Mouse (Mus musculus) testis, adult 2 months (tissue): Measurements from ENCODE around the gene Cep164. TPM values are rescaled to one million over a fixed set of nuclear protein-coding genes. Genes with fewer than 3 reads are reported as not detected.

Source experiments
- H3K27ac ChIP-seq: fragments of 200-500 bp; 2 replicates; pipeline ENCODE4 v1.5.1; 2012; ENCODE audit warnings: low read depth, low read length; ENCODE audit not compliant: control insufficient read depth, insufficient read depth
- H3K27me3 ChIP-seq: fragments of 200-500 bp; 2 replicates; pipeline ENCODE4 v1.6.1; 2012; ENCODE audit warnings: mild to moderate bottlenecking, low read length, moderate library complexity; ENCODE audit not compliant: control insufficient read depth, insufficient read depth
- H3K36me3 ChIP-seq: fragments of 200-500 bp; 2 replicates; pipeline ENCODE4 v1.6.1; 2012; ENCODE audit warnings: mild to moderate bottlenecking, low read length; ENCODE audit not compliant: control insufficient read depth, insufficient read depth
- H3K4me1 ChIP-seq: fragments of 200-500 bp; 2 replicates; pipeline ENCODE4 v1.6.1; 2012; ENCODE audit warnings: low read length; ENCODE audit not compliant: control insufficient read depth, insufficient read depth
- H3K4me3 ChIP-seq: fragments of 200-500 bp; 2 replicates; pipeline ENCODE4 v1.5.1; 2012; ENCODE audit warnings: low read depth, mild to moderate bottlenecking, low read length, moderate library complexity, mixed read lengths; ENCODE audit not compliant: control insufficient read depth
- CTCF ChIP-seq: fragments of 200-500 bp; IDR thresholded peaks from 2 replicates; pipeline ENCODE4 v1.5.1; 2012; ENCODE audit warnings: low read depth, mild to moderate bottlenecking, inconsistent platforms, low read length, moderate library complexity; ENCODE audit not compliant: control insufficient read depth, insufficient read depth, insufficient replicate concordance
- POLR2A ChIP-seq: fragments of 200-500 bp; IDR thresholded peaks from 2 replicates; pipeline ENCODE4 v1.6.1; 2012; ENCODE audit warnings: low read depth, mild to moderate bottlenecking, inconsistent platforms, low read length, moderate library complexity; ENCODE audit not compliant: control insufficient read depth
- polyA plus RNA-seq: library from polyadenylated mRNA; depleted of rRNA; stranded (reverse); fragments of >200 nt; gene quantifications from 2 replicates; pipeline ENCODE4 v1.2.3, GENCODE M21; 2012; rRNA removed

The Cep164 gene
- polyA plus RNA-seq, 1 experiment: 64.5 TPM

DNA sequence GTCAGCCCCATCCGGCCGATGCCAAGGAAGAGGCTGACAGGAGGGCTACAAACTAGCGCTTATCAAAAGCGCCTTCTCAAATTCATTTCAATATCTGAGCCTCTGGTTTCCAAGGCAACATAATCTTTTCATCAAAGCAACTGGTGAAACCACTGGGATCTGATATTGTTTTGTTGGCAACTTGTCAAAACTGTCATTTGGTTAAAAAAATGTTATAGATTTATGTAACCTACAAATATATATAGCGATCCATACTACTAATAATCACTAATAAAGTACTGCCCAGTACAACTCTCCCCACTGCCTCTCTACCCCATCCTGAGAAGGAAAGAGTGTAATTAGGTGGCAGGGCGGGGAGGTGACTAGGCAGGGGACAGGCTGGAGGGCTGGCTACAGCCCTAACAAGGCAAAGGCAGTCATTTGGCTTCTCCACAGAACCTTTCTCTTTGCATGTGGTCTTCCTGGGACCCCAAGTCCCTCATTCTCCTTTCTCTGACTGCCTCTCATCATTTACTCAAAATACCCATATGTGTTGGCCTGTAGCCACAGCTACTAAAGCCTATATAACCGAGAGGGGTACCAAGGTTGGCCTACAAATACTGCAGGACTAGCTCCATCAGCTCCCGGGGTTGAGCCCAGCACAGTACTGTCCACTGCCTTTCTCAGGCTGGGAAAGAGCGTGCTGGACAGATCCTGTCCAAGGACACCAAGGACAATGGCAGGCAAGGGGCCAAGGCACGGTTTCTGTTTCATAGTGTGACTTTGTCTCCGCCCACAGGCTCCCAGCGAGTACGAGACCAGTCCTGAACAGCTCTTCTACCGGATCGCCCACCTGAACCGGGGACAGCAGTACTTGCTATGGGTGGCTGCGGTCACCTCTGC lies 88.5 kb downstream of the Cep164 start:
- H3K4me1 ChIP-seq: no peaks in the 10 kb centered on the region
- no peaks in the 10 kb centered on the region for H3K27me3 ChIP-seq
- H3K27ac ChIP-seq: no peak overlapping the region
- H3K36me3 ChIP-seq: no peaks in the 10 kb centered on the region
- TF ChIP-seq POLR2A (no peak), CTCF (no peak; the same call in 1 of the 2 replicates)
- no peak overlapping the region for H3K4me3 ChIP-seq

DNA sequence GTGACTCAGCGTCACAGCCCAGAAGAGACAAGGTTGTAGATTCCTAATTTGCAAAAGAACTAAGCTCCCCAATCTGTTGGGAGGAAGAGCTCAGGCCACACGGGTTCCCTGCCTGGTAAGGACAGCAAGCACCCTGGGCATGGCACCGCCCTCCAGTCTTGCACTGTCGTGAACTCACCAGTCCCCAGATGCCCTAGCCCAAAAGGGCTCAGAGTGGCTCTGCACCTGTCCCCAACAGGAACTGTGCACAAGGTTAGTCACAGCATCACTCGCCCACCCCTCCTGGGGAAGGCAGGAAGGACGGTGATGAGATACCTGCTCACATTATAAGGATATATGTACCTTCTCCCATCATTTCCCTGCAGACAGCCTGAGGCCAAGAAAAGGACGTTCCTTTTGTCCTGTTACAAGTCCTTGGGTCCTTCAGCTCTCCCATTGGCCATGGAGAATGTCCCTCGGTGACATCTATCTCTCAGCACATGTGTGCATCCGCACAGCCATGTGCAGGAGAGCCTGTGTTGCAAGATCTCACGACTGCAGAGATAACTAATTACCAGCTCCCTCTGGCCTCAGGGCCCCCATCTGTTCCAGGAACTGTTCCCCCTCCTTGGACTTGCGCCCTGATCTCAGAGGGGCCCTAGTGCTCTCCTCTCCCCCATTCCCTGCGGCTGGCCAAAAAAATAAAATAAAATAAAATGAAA lies 89.3 kb downstream of the Cep164 start:
- no peak for TF ChIP-seq POLR2A
- TF ChIP-seq CTCF: no peak
- H3K4me3 ChIP-seq: no peak overlapping the region
- no peak overlapping the region for H3K27ac ChIP-seq
- H3K27me3 ChIP-seq: no peaks in the 10 kb centered on the region
- H3K4me1 ChIP-seq: no peaks in the 10 kb centered on the region
- no peaks in the 10 kb centered on the region for H3K36me3 ChIP-seq

DNA sequence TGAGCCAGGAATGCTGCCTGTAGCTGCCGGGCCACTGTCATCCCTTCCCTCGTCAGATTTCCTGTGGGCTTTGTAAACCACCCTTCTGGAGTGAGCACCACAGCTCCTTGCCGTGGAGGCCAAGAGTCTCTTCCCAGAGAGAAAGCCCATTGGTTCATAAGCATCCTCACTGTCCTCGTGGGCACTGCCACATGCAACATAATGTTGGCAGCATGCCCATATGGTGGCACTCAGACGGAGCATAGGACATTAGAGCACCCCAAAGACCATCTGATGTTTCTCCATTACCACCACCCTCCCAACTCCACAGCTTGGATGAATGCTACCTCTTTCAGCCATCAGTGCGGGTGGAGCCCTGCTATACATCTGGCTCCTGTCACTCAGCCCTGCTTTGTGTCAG lies 95.2 kb downstream of the Cep164 start:
- TF ChIP-seq POLR2A (no peak), CTCF (no peak)
- Histone ChIP-seq H3K4me3 (no peak overlapping the region), H3K27ac (no peak overlapping the region), H3K36me3 (no peaks in the 10 kb centered on the region), H3K4me1 (no peaks in the 10 kb centered on the region), H3K27me3 (no peaks in the 10 kb centered on the region)

DNA sequence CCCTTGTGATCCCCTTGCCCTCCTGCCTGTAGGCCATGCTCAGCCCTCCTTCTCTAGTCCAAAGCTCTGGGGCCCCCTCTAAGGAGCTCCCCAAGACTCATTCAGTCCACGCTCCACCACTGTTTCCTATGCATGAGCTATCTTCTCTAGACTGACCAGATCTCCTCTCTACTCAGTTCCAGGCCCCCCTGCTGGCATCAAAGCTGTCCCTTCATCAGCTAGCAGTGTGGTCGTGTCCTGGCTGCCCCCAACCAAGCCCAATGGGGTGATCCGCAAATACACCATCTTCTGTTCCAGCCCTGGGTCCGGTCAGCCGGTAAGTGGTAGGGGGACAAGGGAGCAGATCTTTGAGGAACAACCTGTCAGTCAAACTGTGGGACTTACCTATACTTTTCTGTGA lies 96.6 kb downstream of the Cep164 start:
- Histone ChIP-seq H3K36me3 (no peaks in the 10 kb centered on the region), H3K27ac (no peak overlapping the region), H3K4me1 (no peaks in the 10 kb centered on the region), H3K27me3 (no peaks in the 10 kb centered on the region), H3K4me3 (no peak overlapping the region)
- no peak for TF ChIP-seq CTCF
- TF ChIP-seq POLR2A: no peak

DNA sequence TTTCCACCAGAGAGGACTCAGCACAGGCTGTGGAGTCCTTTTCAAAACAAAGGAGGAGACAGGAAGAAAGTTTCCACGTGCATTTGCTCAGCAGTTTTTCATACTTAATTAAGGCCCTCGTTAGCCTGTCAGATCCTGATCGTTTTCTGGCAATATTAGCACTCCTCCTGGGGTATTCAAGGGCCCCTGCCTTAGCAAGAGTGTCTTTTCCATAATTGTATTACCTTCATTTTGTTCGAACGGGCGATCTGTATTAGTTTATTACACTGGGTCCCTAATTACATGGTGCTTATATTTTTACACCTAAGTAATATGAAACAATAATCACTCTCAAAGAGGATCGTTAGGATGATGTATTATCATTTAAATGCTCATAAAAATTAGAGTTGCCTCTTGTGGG lies 108.5 kb downstream of the Cep164 start:
- Histone ChIP-seq H3K36me3 (no peaks in the 10 kb centered on the region), H3K27ac (no peak overlapping the region), H3K27me3 (no peaks in the 10 kb centered on the region), H3K4me1 (no peaks in the 10 kb centered on the region), H3K4me3 (no peak overlapping the region)
- TF ChIP-seq POLR2A (no peak), CTCF (no peak)

Other genes with a start within 250 kb of the Cep164 start
- gene Bace1, start 9.9 kb upstream of the Cep164 start, polyA plus RNA-seq: 0.75 and 1.8 TPM in 2 replicates
- 34.4 and 39.0 TPM in 2 replicates for gene Pcsk7, start 77.8 kb upstream of the Cep164 start, polyA plus RNA-seq
- 22.3 and 22.7 TPM in 2 replicates for gene Rnf214, start 78.2 kb upstream of the Cep164 start, polyA plus RNA-seq
- gene Tagln, start 107.4 kb upstream of the Cep164 start, polyA plus RNA-seq: 18.3 and 49.8 TPM in 2 replicates
- gene Sidt2, start 126.6 kb upstream of the Cep164 start, polyA plus RNA-seq: 350 and 414 TPM in 2 replicates
- gene Pafah1b2, start 184.0 kb upstream of the Cep164 start, polyA plus RNA-seq: 210 and 246 TPM in 2 replicates
- 30.1 and 30.4 TPM in 2 replicates for gene Sik3, start 184.1 kb upstream of the Cep164 start, polyA plus RNA-seq